Mouse (Mus musculus) hindbrain, embryonic 11.5 days (tissue): ENCODE measurements at regions not wholly inside any gene's neighbourhood (a gene's known extent, or its start where the extent isn't known, plus 50 kb on each side); places are given as distances from the start of the nearest gene placed in this dataset.
A peak's percentile ranks its signal among the peaks of the same experiment; 100 is the strongest.

Source experiments
- ATAC-seq: fragments of 200-750 bp; cut with Nextera tagmentation; 2 replicates; pipeline ENCODE4 v1.8.0; 2017; ENCODE audit warnings: mild to moderate bottlenecking, moderate TSS enrichment, moderate library complexity; ENCODE audit not compliant: low FRiP score
- DNase-seq: peaks from one replicate; pipeline ENCODE4 v3.0.0-alpha.2; 2015; ENCODE audit warnings: low spot score
- H3K27ac ChIP-seq: fragments of 300-500 bp; sonication (generic); 2 replicates; pipeline ENCODE4 v1.5.1; 2014; ENCODE audit warnings: mild to moderate bottlenecking, low read depth, low read length
- H3K27me3 ChIP-seq: fragments of 300-500 bp; sonication (generic); 2 replicates; pipeline ENCODE4 v1.6.1; 2014; ENCODE audit warnings: mild to moderate bottlenecking, low read length, moderate library complexity, mixed read lengths; ENCODE audit not compliant: control insufficient read depth, insufficient read depth
- H3K36me3 ChIP-seq: fragments of 300-500 bp; sonication (generic); 2 replicates; pipeline ENCODE4 v1.6.1; 2014; ENCODE audit warnings: mild to moderate bottlenecking, low read length, moderate library complexity, mixed read lengths; ENCODE audit not compliant: control insufficient read depth, insufficient read depth
- H3K4me1 ChIP-seq: fragments of 300-500 bp; sonication (generic); replicated peaks from 2 replicates; pipeline ENCODE4 v1.6.1; 2014; ENCODE audit warnings: low read length, mixed read lengths; ENCODE audit not compliant: control insufficient read depth, insufficient read depth
- H3K4me2 ChIP-seq: fragments of 300-500 bp; sonication (generic); replicated peaks from 2 replicates; pipeline ENCODE4 v1.6.1; 2014; ENCODE audit warnings: mild to moderate bottlenecking, low read depth, low read length
- H3K4me3 ChIP-seq: fragments of 300-500 bp; sonication (generic); 2 replicates; pipeline ENCODE4 v1.5.1; 2014; ENCODE audit warnings: low read depth, low read length
- H3K9ac ChIP-seq: fragments of 300-500 bp; sonication (generic); 2 replicates; pipeline ENCODE4 v1.6.1; 2014; ENCODE audit warnings: low read depth, low read length
- H3K9me3 ChIP-seq: fragments of 300-500 bp; sonication (generic); 2 replicates; pipeline ENCODE4 v1.6.1; 2016; ENCODE audit warnings: low read length; ENCODE audit not compliant: control insufficient read depth
- whole genome bisulfite sequencing: fragments of 180-500 bp; shearing (Covaris S2); extraction: QIAGEN DNeasy Blood & Tissue Kit; methylation state at CpG from one replicate; pipeline ENCODE4 v1.1.7; 2014; 5-methylcytosine and 5-hydroxymethylcytosine counted together

GRCm38 (mm10) chr14:36731095-36731494 lies 237.5 kb downstream of the Ccser2 start:
- H3K9ac ChIP-seq, result no peak overlapping the region
- no peak overlapping the region for H3K4me3 ChIP-seq
- DNase-seq, result no peak
- 81% methylated on average over 8 of the region's 8 CpGs for WGBS
- no peaks in the 10 kb centered on the region for H3K9me3 ChIP-seq
- no peak for ATAC-seq
- no peaks in the 10 kb centered on the region for H3K27me3 ChIP-seq
- H3K36me3 ChIP-seq, result no peaks in the 10 kb centered on the region
- no peak overlapping the region for H3K4me2 ChIP-seq
- H3K4me1 ChIP-seq, result no peaks in the 10 kb centered on the region
- no peak overlapping the region for H3K27ac ChIP-seq

GRCm38 (mm10) chr14:36726092-36726491 lies 242.5 kb downstream of the Ccser2 start:
- Histone ChIP-seq H3K4me1 (no peaks in the 10 kb centered on the region), H3K27me3 (no peaks in the 10 kb centered on the region), H3K9ac (no peak overlapping the region), H3K9me3 (no peaks in the 10 kb centered on the region), H3K4me2 (no peak overlapping the region), H3K4me3 (no peak overlapping the region), H3K36me3 (no peaks in the 10 kb centered on the region), H3K27ac (no peak overlapping the region)
- ATAC-seq (no peak), DNase-seq (no peak)
- WGBS, result 79% methylated on average over 6 of the region's 6 CpGs

DNA sequence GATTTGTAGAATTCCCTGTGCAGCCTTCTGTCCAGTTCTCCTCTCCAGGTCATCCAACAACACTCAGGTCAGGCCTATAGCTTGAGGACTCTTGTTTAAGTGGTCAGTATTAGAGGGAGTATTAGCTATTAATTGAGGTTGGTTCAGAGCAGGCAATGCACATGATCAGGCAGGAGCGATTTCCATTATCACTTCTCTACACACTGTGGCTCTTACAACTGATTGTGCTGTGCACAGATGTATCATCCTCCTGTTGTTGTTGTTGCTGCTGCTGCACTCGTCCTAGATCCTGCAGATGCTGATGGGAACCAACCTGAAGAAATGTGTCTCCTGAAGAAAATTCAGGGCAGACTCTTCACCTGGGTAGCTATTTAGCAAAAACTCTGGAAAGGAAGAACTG lies 252.9 kb downstream of the Ccser2 start:
- Histone ChIP-seq H3K9me3 (no peaks in the 10 kb centered on the region), H3K27ac (no peak overlapping the region), H3K27me3 (no peaks in the 10 kb centered on the region), H3K36me3 (no peaks in the 10 kb centered on the region), H3K4me1 (no peaks in the 10 kb centered on the region), H3K4me3 (no peak overlapping the region), H3K4me2 (no peak overlapping the region), H3K9ac (no peak overlapping the region)
- WGBS, result 80% methylated on average over 2 of the region's 2 CpGs
- ATAC-seq (no peak), DNase-seq (no peak)

GRCm38 (mm10) chr14:36696993-36697392 lies 271.6 kb downstream of the Ccser2 start:
- Histone ChIP-seq H3K9ac (no peak overlapping the region), H3K4me3 (no peak overlapping the region), H3K27ac (no peak overlapping the region), H3K4me1 (no peaks in the 10 kb centered on the region), H3K9me3 (no peaks in the 10 kb centered on the region), H3K27me3 (no peaks in the 10 kb centered on the region), H3K4me2 (no peak overlapping the region), H3K36me3 (no peaks in the 10 kb centered on the region)
- 90% methylated on average over 4 of the region's 4 CpGs for WGBS
- ATAC-seq (no peak), DNase-seq (no peak)

GRCm38 (mm10) chr14:36691958-36692357 lies 276.6 kb downstream of the Ccser2 start:
- ATAC-seq, result no peak
- H3K9me3 ChIP-seq, result no peaks in the 10 kb centered on the region
- H3K36me3 ChIP-seq, result no peaks in the 10 kb centered on the region

DNA sequence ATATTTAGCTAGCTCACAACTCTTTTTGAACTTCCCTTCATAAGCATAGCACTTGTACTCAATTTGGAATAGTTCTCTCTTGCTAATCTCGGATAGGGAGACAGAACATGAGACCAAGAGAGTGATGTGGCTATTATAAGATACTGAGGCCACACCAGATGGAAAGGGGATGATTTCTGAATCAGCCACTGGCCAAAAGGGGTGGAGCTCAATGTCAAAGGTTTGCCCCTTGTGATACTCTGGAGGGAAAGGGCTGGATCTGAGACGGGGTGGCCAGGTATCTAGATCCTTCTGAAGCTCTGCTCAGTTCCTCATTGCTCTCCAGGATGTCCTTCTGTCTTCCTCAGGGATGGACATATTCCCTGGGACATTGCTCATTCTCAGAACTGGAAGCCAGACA lies 277.6 kb downstream of the Ccser2 start:
- Histone ChIP-seq H3K27ac (no peak overlapping the region), H3K9me3 (no peaks in the 10 kb centered on the region), H3K27me3 (no peaks in the 10 kb centered on the region), H3K36me3 (no peaks in the 10 kb centered on the region), H3K9ac (no peak overlapping the region), H3K4me1 (no peaks in the 10 kb centered on the region), H3K4me2 (no peak overlapping the region), H3K4me3 (no peak overlapping the region)
- 80% methylated on average over 2 of the region's 2 CpGs for WGBS
- DNase-seq, result no peak
- ATAC-seq, result no peak

More at GRCm38 (mm10) chr14:36691958-36692357, 276.6 kb downstream of the Ccser2 start:
- Histone ChIP-seq H3K27me3 (no peaks in the 10 kb centered on the region), H3K27ac (no peak overlapping the region), H3K4me2 (no peak overlapping the region), H3K4me1 (no peaks in the 10 kb centered on the region), H3K4me3 (no peak overlapping the region), H3K9ac (no peak overlapping the region)
- DNase-seq, result no peak

DNA sequence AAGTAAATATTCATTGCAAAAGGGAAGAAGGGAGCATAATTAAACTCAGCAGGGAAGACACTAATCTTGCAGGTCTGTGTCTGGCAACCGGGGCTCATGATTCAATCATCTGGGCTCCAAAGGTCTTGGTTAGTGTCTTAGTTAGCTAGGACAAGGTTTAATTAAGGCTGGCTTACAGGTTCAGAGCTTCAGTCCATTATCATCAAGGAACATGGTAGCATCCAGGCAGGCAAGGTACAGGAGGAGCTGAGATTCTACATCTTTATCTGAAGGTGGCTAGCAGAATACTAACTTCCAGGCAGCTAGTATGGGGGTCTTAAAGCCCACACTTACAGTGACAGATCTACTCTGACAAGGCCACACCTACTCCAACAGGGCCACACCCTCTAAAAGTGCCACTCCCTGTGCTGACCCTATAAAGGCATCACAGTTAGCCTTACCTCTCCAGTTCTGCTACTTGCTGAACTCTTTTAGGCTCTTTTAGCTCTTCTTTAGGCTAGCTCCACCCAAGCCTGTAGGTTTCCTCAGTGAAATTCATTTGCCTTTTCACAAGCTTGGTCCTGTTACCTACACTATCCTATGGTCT lies 309.8 kb downstream of the Ccser2 start:
- no peaks in the 10 kb centered on the region for H3K9me3 ChIP-seq
- H3K4me1 ChIP-seq, result no peaks in the 10 kb centered on the region
- H3K27ac ChIP-seq, result no peak overlapping the region
- no peaks in the 10 kb centered on the region for H3K27me3 ChIP-seq
- H3K4me2 ChIP-seq, result no peak overlapping the region
- H3K4me3 ChIP-seq, result no peak overlapping the region
- H3K36me3 ChIP-seq, result no peaks in the 10 kb centered on the region
- DNase-seq, result no peak
- ATAC-seq, result no peak
- WGBS, result 95% methylated on average over 1 of the region's 1 CpGs
- H3K9ac ChIP-seq, result no peak overlapping the region

DNA sequence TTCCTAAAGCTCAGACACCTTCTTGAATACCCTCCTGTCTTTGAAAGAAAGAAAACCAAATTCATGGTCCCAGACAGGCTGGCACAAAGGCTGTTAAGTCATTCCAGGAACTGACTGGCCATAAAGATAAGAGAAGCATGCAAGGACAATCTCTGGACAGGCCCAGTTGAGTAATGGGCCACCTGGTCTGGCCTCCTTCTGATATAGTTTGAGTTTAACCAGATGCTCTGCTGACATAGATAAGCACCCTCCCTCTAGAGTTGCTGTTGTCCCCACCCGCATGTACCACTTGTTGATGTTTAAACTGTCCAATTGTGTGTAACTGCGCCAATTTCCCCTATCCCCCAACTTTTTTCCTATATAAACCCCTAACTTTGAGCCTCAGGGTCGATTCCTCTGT lies 310.4 kb downstream of the Ccser2 start:
- Histone ChIP-seq H3K27ac (no peak overlapping the region), H3K36me3 (no peaks in the 10 kb centered on the region), H3K4me2 (no peak overlapping the region), H3K4me3 (no peak overlapping the region), H3K9me3 (no peaks in the 10 kb centered on the region), H3K27me3 (no peaks in the 10 kb centered on the region), H3K9ac (no peak overlapping the region), H3K4me1 (0 out of 2 replicates have a peak, but pooled peaks cover 2% of the 10 kb centered on the region)
- ATAC-seq (no peak), DNase-seq (no peak)
- 81% methylated on average over 3 of the region's 3 CpGs for WGBS

- ATAC-seq, result peak; percentile 94
- DNase-seq, result peak; percentile 61
- 8% methylated on average over 6 of the region's 6 CpGs for WGBS
Measured at GRCm38 (mm10) chr14:36652982-36653557, 315.5 kb downstream of the Ccser2 start.

More at GRCm38 (mm10) chr14:36652982-36653557, 315.5 kb downstream of the Ccser2 start:
- Histone ChIP-seq H3K4me3 (no peak overlapping the region), H3K27ac (peak overlapping the region; percentile 33; the same call in 1 of the 2 replicates), H3K9me3 (no peaks in the 10 kb centered on the region), H3K4me1 (0 out of 2 replicates have a peak, but pooled peaks cover 2% of the 10 kb centered on the region), H3K27me3 (no peaks in the 10 kb centered on the region), H3K36me3 (no peaks in the 10 kb centered on the region), H3K9ac (no peak overlapping the region), H3K4me2 (no peak overlapping the region)
